Mouse (Mus musculus) right cerebral cortex, adult 18-20 months (tissue): ENCODE measurements around the gene Pxn.
A peak's percentile ranks its signal among the peaks of the same experiment; 100 is the strongest.
"Not testable (repeated sequence)": the region's sequence is repeated elsewhere in the genome, so short reads cannot be mapped to it uniquely, and the experiment has no call there.

Experiments used
- DNase-seq: peaks from one replicate; pipeline ENCODE4 v3.0.0; 2022; ENCODE audit warnings: mixed read lengths

Pxn gene

DNA sequence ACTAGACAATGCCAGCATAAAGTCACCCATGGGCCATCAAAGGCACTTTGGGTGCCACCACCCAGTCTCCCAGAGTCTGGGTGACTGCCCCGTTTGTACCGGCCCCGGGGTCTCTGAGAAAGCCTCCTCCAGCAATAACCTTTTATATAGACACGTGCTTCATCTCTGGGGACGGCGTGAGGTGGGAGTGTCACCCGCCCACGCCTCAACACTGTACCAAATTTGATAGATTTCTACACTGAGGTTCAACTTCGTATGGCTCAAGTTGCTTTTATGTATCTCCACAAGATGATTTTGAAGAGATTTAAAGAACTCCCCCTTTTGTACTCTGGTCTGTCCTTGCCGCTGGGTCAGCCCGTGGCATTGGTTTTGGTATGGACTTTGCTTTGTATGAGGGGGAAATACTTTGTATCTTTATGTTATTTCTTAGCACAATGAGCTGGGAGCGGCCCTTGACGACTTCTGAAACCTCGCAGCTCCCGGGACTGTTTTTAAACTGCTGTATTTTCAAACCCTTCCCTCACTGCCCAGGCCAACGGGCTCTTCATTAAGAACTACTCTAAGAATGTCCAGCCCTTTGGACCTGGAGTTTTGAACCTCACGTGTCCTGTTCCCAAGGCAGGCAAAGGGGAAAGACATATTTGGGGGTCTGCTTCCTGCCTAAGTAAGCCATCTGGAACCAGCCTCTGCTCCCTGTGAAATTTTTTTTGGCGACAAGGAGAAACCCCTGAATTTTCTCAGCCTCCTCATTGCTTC lies 48.2 kb downstream of the Pxn start:
- DNase-seq: no peak

DNA sequence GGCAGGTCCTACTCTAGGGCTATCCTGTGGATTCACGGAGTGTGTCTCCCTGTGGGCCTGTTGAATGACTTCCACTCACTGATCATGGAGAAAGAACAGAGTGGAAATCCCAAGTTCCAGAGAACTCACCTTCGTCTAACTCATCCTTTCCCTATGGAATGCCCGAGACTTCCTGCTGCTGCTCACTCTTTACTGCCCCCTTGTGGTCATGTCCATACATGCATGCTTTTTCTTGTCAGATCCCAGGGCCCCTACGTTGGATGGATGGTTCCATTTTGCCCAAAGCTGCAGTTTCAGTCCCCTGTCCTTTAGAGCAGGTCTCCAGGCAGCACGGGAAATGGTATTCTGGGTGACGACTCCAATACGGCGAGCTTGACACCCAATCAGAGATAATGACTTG lies 49.7 kb downstream of the Pxn start:
- peak; percentile 70 for DNase-seq

DNA sequence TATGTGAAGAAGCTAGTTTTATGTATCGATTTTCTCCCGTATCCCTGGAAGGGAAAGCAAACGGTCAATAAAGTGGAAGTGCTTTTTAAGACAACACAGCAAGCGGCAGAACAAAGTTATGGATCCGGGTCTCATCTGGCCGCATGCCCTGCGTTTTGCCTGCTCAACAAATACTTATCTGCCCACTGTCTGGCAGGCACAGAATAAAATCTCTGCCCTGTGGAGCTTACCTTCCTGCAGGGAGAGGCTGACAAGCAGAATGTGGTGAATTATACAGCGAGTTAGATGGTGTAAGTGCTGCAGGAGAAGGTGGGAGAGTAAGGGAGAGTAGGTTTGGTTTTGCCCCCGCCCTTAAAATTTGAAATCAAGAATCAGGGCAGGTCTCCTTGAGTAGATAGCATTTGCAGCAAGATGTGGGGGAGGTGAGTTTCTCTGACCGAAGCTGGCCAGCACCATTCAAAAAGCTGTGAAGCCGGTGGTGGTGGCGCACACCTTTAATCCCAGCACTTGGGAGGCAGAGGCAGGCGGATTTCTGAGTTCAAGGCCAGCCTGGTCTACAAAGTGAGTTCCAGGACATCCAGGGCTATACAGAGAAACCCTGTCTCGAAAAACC lies 51.8 kb downstream of the Pxn start:
- DNase-seq: no peak

DNA sequence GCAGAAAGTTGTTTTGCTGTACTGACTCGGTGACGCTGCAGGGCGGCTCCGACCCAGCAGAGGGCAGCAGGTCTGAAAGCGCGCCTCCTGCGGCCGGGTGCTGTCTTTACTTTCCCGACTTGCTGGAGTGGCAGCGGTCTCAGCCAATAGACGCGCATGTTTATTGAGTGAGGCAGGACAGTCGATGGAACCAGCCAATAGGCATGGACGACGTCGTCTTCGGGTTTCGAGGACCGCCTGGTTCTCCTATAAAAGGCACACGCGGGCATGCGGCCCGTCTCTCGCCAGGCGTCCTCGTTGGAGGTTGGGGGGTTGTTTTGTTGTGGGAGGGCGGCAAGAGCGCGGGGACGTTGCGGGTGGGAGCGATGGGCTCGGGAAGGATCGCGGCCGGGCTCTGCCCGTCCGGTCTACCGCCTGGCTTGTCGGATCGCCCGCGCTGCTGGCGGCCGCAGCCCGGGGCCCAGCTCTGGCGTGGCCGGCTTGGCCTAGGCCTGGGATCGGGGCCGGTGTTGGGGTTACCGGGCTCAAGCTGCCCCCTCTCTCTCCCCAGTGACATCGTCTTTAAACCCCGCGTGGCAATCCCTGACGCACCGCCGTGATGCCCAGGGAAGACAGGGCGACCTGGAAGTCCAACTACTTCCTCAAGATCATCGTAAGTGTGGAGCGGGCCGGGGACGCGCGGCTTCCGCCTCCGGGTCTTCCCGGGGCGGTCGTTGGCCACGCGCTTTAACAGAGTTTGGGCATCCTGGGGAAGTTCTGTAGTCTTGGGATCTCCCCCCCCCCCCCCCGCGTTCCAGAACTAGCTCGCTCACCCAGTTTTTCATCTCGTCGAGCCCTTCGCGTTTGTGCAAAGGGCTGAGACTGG lies 53.0 kb downstream of the Pxn start, which contains the start of gene Rplp0:
TSS of gene Rplp0 (plus strand) at position 231 of the 865 bp plus-strand sequence.
- peak; percentile 100 for DNase-seq

DNA sequence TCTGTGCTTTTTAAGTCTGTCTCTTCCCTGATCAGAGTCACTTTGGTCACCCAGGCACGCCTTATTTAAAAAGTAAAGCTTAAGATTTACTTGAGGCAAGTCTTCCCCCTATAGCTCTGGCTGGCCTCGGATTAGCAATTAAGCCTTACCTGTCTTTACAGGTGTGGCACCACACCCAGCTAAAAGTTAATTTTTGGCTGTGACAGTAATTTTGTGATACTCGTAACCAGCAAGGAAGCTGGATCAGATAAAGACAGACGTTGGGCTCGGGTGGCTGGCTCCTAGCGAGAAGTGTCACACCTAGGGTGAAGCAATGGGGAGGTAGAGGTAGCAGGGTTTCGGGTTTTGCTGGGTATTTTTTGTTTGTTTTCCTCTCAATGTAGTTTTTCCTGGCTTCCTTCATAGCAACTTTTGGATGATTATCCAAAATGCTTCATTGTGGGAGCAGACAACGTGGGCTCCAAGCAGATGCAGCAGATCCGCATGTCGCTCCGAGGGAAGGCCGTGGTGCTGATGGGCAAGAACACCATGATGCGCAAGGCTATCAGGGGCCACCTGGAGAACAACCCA lies 53.9 kb downstream of the Pxn start:
- DNase-seq: no peak

DNA sequence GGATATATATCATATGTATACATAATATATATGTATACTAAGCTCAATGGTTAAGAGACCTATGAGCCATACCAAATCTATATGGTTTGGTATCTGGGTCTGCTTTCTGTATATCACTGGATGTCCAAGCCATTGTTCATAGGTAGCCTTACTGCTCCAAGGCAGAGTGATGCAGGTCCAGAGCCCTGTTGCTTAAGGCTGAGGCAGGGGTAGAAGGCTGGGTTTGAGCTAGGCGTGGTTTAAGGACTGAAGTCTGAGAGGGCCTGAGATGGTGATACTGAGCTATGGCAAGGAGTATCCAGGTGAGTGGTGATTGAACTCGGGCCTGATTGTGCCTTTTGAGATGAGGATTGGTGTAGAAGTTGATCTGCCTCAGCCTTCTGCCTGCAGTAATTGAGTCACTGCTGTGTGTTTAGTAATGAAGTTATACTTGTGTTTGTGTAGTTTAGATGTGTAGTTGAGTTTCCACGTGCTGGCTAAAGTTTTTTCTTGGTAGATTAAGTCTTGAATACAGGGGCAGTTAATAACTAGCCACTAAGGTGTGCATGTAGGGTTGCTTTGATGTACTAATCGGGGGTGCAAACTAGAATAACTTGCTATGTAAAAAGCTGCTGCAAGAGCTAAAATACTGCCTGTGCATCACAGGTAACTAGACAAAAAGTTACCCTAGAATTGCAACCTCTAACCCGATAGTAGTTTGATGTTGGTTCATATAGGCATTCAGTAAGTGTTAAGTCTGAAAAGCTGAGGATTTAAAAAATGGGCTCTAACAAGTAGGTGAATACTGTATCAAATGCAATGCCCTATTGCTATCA lies 57.5 kb downstream of the Pxn start:
- DNase-seq: no peak

DNA sequence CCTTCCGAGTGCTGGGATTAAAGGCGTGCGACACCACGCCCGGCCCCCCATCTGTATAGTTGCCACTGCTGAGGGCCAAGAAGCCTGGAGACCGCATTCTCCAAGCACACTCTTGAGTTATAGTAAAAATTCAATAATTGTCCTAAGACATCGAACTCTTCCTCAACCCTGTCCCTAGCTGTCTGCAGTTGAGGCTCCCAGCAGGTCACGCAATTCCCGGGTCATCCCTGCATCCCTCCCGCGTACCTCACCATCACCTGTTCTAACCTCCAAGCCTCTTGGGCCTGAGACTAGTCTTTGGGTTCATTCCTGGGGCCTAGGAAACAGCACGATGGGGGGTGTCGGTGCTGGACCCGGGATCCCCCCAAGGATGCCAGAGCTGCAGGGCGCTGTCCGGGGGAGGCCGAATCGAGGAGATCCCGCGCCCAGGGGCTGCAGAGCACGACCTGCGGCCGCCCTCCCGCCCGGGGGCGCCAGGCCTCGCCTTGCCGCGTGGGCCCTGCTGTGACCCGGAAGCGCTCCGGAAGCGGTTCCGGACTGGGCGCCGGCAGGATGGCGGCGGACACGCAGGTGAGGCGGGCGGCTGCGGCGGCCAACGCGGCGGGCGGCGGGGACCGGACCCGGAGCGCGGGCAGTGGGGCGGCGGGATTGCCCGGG lies 58.4 kb downstream of the Pxn start, which contains the start of gene Gcn1l1:
TSS of gene Gcn1l1 (plus strand) at position 518 of the 657 bp plus-strand sequence.
- peak; percentile 81 for DNase-seq

DNA sequence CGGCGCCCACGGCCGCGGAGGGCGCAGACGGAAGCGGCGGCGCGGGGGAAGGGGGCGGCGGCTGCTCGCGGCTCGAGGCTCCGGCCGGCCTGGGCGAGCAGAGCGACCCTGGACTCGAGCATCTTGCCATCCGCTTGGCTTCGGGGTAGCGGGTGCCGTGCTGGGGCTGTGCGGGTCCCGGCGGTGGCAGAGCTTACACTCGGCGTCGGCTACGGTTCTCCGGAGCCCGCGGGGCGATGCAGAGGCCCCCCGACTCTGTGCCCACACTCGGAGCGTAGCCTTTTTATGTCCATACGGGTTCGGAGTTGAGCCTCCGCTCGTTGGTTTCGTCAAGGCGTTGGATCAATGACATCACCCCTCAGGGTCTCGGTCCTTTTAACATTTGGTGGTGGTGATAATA lies 58.9 kb downstream of the Pxn start:
- no peak for DNase-seq

DNA sequence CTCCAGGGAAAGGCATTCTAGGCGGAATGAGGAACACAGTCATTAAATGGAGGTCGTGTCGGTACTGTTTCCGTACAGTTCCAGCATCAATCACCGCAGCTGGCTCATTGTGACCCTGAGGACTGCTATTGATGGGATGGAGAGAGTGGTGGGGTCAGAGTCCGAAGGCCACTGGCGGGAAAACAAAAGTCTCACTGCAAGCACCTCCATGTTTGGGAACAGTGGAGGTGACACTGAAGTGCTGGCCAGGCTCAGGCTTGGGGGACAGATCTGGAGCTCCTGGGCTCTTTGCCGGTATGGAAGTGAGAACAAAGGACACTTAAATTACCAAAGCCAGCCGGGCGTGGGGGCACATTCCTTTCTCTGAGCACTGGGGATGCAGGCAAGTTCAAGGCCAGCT lies 62.2 kb downstream of the Pxn start:
- DNase-seq: no peak

DNA sequence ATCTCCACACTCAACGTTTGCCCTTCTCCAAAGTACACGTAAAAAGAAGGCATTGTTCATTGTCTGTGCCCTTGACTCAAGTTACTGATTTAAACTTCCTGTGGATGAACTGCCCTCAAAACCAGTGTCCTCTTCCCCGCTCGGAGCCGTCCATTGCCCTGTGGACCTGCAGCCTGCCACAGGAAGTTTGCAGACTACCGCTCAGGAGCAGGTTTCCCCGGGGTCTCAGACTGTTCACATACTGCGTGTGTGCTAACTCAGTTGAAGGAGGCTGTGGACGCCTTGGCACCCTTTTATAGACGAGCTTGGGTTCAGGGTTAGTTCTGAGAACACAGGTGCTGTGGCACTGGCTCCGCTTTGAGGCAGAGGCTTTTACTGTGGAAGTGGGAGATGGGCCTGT lies 62.8 kb downstream of the Pxn start:
- DNase-seq: no peak

DNA sequence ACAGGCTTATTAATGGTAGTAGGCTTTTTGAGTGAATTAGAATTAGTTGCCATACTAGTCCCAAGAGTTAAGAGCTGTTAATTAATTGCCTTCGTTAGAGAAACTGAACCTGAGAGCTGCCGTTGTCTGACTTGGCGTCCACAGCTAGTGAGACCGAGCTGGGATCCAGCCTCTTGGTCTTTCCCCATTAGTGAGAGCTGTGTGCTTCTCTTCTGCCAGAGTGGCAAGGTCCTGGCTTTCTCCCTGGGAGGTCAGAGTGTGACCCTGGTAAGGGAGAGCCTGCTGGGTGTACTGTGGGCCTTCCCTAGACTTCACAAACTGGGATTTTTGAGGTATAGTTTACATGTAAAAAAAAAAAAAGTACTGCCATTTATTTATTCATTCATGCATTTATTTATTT lies 63.2 kb downstream of the Pxn start:
- no peak for DNase-seq

DNA sequence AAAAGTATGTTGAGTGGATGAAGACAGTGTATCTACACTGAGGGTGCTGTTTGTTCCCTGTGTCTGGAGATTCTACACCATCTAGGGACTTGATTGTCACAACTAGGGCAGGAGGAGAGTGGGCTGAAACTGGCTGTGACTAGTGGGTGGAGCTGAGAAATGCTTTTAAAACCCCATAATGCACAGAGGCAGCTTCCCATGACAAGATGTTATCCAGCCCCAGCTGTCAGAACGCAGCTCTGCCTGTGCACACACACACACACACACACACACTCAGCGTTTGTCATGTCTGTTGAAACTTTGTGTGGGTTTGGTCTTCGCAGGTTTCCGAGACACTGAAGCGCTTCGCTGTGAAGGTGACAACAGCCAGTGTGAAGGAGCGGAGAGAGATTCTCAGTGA lies 64.6 kb downstream of the Pxn start:
- peak; percentile 86 for DNase-seq

DNA sequence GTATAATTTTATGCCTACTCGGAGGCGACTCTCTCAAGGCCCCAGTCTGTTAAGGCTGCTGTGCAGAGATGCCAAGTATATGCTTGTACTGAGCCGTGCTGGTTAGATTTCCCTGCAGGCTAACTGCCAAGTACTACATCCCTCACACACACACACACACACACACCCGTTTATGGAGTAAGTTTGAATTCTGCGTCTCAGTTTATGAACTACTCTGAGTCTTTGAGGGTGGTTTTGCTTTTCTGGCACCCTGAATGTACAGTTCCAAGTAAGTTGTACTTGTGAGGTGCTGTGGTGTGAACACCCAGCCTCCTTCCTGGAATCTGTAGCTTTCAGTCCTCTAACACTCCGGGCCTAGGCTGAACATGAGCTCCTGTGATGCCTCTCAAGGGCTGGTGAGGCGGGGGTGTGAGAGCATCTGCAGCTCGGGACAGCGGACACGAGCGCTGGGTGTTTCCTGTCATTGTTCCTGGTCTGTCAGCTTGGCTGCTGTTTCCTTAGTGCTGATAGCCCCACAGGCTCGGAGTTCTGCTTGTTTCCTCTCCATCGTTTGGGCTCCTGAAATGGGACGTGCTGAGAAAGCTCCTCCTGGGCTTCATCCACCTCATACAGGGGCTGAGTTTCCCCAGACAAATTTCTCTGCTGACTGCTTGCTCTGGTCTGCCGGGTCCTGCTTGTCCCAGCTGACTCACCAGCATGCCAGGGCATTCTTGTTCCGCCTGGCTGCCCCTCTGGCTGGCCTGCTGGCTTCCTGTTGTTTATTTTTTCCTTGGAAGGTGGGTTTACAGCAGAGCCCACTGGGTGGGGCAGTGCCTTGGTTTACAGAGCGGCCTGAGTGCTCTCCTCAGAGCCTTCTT lies 66.4 kb downstream of the Pxn start:
- DNase-seq: peak; percentile 56

DNA sequence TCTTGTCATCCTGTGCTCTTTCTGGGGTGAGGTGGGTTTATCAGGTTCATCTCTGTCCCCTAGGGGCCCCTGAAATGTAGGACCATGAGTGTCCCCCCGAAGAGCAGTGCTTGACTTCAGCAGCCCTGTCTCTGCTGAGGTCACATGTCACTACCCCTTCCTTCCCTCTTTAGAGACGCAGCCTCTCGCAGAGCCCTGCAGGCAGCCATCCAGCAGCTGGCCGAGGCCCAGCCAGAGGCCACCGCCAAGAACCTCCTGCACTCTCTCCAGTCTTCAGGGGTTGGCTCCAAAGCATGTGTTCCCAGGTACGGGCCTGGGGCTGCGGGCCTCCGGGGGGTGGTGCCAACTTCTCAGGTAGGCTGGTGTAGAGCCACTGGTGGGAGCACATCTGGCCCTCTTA lies 68.5 kb downstream of the Pxn start:
- no peak for DNase-seq

DNA sequence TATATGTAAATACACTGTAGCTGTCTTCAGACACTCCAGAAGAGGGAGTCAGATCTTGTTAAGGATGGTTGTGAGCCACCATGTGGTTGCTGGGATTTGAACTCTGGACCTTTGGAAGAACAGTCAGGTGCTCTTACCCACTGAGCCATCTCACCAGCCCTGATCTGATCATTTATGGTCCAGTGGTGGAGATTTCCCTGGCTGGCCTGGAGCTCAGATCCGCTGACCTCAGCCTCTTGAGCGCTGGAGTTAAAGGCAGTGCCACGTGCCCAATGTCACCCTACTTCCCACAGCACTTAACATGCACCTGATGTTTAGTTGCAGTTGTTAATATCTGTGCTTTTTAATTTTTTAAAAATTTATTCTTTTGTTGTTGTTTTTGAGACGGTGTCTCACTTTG lies 71.2 kb downstream of the Pxn start:
- not testable (repeated sequence) for DNase-seq

DNA sequence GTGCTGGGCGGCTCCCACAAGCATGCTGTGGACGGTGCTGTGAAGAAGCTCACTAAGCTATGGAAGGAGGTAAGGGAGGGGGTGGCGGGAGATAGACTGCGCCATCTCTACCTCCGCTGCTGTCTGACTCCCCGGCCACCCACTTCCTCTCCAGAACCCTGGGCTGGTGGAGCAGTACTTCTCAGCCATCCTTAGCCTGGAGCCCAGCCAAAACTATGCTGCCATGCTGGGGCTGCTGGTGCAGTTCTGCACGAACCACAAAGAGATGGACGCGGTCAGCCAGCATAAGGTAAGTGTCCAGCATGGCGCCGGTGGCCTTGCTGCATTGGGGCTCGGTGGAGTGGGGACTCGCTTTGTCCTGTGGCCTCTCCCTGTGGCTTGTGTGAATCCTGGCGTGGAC lies 72.4 kb downstream of the Pxn start:
- DNase-seq: peak; percentile 49

DNA sequence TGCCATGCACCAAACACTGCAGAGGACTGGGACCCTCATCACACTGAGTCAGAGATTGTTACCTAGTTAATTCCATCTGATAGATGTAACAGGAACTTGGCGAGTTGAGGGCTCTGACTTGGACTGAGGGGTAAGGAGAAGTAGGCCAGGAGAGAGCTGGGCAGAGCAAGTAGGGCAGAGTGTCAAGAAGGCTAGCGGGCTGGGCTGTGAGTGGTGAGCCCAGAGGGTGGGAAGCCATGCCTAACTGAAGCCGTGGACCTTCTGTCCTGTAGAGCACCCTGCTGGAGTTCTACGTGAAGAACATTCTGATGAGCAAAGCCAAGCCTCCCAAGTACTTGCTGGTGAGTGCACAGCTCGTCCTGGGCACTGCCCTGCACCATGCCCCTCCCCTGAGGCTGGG lies 72.9 kb downstream of the Pxn start:
- no peak for DNase-seq

DNA sequence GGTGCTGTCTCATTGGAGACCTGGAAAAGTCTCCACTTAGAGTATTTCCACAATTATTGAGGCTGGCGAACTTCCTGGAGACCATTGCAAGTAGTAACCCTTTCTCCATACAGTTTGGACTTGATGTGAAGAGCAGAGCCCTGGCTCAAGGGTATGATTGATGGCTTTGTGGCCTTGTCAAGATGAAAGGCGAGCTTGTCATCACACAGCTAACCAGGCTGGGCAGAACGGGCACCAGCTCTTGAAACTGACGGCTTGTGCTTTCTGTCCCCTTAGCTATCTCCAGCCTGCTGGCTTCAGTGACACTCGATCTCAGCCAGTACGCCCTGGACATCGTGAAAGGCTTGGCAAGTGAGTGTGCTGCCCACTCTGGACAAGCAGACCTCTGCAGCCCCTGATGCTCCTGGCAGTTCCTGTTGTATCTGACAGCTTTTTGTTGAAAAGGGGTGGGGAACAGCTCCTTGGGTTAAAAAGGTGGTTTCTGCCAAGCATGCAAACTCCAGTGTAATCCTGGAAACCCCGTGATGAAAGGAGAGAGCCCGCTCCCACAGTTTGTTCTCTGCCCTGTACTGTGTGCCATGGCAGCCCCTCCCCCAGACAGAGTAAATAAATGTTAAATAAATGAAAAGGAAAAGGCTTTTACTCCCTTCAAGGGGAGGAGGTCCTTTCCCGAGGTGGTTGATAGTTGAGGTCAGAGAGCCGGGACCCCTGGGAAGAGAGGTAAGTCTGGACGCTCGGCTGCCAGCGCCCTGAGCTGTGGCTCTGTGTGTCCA lies 73.9 kb downstream of the Pxn start:
- no peak for DNase-seq

DNA sequence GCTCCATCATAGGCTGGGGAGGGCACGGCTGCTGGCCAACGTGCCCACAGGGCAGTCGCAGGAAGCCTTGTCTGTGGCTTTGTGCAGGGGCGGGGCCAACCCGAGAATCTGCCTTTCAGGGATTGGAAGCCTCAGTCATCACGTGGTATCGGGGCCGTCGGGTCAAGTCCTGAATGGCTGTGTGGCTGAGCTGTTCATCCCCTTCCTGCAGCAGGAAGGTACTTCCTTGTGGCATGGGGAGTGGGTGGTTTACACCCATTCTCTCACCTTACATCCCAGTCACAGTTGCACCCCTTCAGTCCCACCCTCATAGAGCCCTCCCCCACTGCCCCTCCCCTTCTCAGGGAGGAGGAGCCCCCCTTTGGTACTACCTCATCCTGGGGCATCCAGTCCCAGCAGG lies 75.2 kb downstream of the Pxn start:
- DNase-seq: no peak

DNA sequence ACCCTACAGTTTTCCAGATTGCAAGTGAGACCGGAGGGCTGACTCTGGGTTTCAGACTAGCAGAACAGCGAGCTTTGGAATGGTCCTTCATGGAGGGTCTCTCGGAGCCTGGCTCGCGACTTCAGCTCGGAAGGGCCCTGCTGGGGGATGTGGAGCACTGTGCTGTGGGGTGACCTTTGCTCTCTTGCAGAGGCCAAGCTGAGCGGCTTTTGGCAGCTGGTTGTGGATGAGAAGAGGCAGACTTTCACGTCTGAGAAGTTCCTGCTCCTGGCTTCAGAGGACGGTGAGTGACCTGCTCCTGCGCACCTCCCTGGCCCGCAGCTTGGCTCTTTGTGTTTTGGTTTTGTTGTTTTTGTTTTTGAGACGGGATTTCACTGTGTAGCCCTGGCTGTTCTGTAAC lies 79.1 kb downstream of the Pxn start:
- no peak for DNase-seq
